Mouse (Mus musculus): ENCODE results near the gene Sorbs2. TPM values are rescaled to one million over a fixed set of nuclear protein-coding genes. Genes with fewer than 3 reads are reported as not detected.

The Sorbs2 gene
- polyA plus RNA-seq, 2 experiments, result 3.7 to 6.2 TPM

DNA sequence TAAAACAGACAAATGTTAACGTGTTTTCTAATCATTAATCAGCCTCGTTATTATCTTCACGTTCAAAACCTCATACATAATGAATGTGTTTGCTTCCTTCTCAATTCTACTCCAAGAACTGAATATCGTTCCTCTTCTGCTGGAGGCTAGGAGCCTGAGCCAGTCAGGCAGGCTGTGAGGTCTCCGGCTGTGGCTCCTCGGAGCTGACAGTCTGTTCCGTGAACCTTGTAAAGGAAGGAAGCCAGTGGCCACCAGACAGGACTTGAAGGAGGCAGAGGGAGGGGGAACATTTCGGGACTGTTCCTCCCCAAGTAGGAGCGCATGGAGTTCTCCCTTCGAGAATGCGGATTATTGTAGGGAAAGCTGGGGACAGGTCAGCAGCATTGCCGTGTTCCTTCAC is 153.0 kb downstream of the Sorbs2 start:
- no peak for DNase-seq (ENCODE audit: low read depth in 3 of 3, low spot score in 3 of 3)
- no peak overlapping the region for H3K4me2 ChIP-seq (ENCODE audit: low read depth)
- no peak for TF ChIP-seq CTCF (IDR thresholded peaks at IDR 0.05; ENCODE audit: low read depth)
- TF ChIP-seq EP300 (IDR thresholded peaks at IDR 0.05; ENCODE audit: low read depth), result no peak

DNA sequence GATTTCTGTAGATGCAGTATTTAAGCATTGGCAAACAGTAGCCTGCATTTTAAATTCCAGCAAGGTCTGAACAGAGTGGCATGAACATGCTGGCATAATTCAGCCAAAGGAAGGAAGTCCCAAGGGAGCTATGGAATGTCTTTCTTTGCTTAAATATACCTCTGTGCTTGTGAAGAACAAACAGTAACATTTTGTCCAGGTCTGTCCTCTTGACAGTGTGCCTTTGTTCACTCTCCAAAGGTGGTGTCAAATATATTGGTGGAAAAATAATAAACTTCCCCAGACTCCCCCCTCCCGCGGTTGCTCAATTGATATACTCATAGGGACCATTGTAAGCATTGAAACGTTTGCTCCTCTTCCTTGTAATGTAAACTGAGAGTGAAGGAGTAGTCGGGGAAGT is 154.0 kb downstream of the Sorbs2 start:
- Histone ChIP-seq H3K9me3 (ENCODE audit: control insufficient read depth, low read length) (no peaks in the 10 kb centered on the region), H3K4me1 (replicated peaks; ENCODE audit: control insufficient read depth in 2 of 2, insufficient read depth in 2 of 2, low read length in 1 of 2) (no peaks in the 10 kb centered on the region; a peak in 1 of 4 replicates), H3K4me3 (ENCODE audit: insufficient read depth in 1 of 2, low read depth in 2 of 2, low read length in 2 of 2) (no peak overlapping the region), H3K27me3 (ENCODE audit: control insufficient read depth, insufficient read depth, low read length) (no peaks in the 10 kb centered on the region), H3K36me3 (replicated peaks; ENCODE audit: control insufficient read depth, insufficient read depth, low read depth) (no peaks in the 10 kb centered on the region), H3K4me2 (ENCODE audit: low read depth) (no peak overlapping the region), H3K9ac (replicated peaks) (no peak overlapping the region), H3K27ac (no peak overlapping the region)
- ATAC-seq (ENCODE audit: insufficient read depth) (no peak), DNase-seq (ENCODE audit: low read depth in 3 of 3, low spot score in 3 of 3) (no peak)
- TF ChIP-seq CTCF (IDR thresholded peaks at IDR 0.05; ENCODE audit: low read depth), result no peak
- TF ChIP-seq EP300 (IDR thresholded peaks at IDR 0.05; ENCODE audit: low read depth), result no peak
- WGBS (ENCODE audit: insufficient replicate concordance), result 53% methylated on average over 4 of the region's 4 CpGs

More for the DNA sequence above, 153.0 kb downstream of the Sorbs2 start:
- H3K9ac ChIP-seq (replicated peaks), result no peak overlapping the region
- 33% methylated on average over 12 of the region's 12 CpGs for WGBS (ENCODE audit: insufficient replicate concordance)
- no peaks in the 10 kb centered on the region for H3K36me3 ChIP-seq (replicated peaks; ENCODE audit: control insufficient read depth, insufficient read depth, low read depth)
- no peaks in the 10 kb centered on the region for H3K27me3 ChIP-seq (ENCODE audit: control insufficient read depth, insufficient read depth, low read length)
- no peaks in the 10 kb centered on the region; a peak in 1 of 4 replicates for H3K4me1 ChIP-seq (replicated peaks; ENCODE audit: control insufficient read depth in 2 of 2, insufficient read depth in 2 of 2, low read length in 1 of 2)
- H3K27ac ChIP-seq, result no peak overlapping the region
- no peaks in the 10 kb centered on the region for H3K9me3 ChIP-seq (ENCODE audit: control insufficient read depth, low read length)
- no peak for ATAC-seq (ENCODE audit: insufficient read depth)
- no peak overlapping the region for H3K4me3 ChIP-seq (ENCODE audit: insufficient read depth in 1 of 2, low read depth in 2 of 2, low read length in 2 of 2)

DNA sequence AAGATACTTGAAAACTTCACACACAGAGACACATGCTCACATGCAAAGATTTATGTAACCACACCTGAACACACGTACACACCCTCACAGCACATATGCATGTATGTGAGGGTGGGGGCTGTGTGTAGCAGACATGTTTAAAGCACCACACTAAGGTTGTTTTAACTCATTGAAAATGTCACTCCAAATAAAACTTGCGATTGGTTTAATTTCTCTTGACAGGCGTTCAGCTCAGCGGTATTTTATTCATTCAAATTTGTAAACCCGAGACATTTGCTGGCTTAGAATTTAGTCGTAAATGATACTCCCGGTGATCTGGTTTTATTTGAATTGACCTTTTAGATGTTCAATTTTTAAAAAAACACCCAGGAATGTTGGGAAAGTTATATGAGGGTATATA is 158.6 kb downstream of the Sorbs2 start:
- Histone ChIP-seq H3K9ac (replicated peaks) (no peak overlapping the region), H3K4me1 (replicated peaks; ENCODE audit: control insufficient read depth in 2 of 2, insufficient read depth in 2 of 2, low read length in 1 of 2) (no peaks in the 10 kb centered on the region), H3K27ac (no peak overlapping the region), H3K4me2 (ENCODE audit: low read depth) (no peak overlapping the region), H3K36me3 (replicated peaks; ENCODE audit: control insufficient read depth, insufficient read depth, low read depth) (no peaks in the 10 kb centered on the region), H3K27me3 (ENCODE audit: control insufficient read depth, insufficient read depth, low read length) (no peaks in the 10 kb centered on the region), H3K4me3 (ENCODE audit: insufficient read depth in 1 of 2, low read depth in 2 of 2, low read length in 2 of 2) (no peak overlapping the region), H3K9me3 (ENCODE audit: control insufficient read depth, low read length) (no peaks in the 10 kb centered on the region)
- DNase-seq (ENCODE audit: low read depth in 3 of 3, low spot score in 3 of 3) (no peak), ATAC-seq (ENCODE audit: insufficient read depth) (no peak)
- TF ChIP-seq EP300 (IDR thresholded peaks at IDR 0.05; ENCODE audit: low read depth) (no peak), CTCF (IDR thresholded peaks at IDR 0.05; ENCODE audit: low read depth) (no peak)
- WGBS (ENCODE audit: insufficient replicate concordance), result 77% methylated on average over 7 of the region's 7 CpGs

DNA sequence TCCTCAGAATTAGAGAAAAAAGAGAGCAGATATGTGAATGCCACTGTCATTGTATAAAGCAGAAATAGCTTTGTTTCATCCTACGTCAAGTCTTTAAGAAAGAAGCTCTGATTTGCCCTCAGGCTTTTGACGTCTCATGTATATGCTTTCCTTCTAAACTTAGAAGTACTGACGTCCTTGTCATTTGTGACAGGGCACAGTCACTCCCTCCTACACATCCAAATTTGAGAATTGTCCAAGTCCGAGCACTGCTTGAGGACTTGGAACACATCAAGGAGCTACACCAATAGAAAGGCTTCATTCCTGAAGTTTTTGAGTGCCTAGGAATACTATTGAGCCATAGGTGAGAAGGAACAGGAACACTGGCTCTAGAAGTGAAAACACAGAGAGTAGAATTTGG is 165.6 kb downstream of the Sorbs2 start:
- no peak for TF ChIP-seq EP300 (IDR thresholded peaks at IDR 0.05; ENCODE audit: low read depth)
- no peak for TF ChIP-seq CTCF (IDR thresholded peaks at IDR 0.05; ENCODE audit: low read depth)
- DNase-seq (ENCODE audit: low read depth in 3 of 3, low spot score in 3 of 3) (no peak), ATAC-seq (ENCODE audit: insufficient read depth) (no peak)
- no peak overlapping the region for H3K27ac ChIP-seq
- H3K4me3 ChIP-seq (ENCODE audit: insufficient read depth in 1 of 2, low read depth in 2 of 2, low read length in 2 of 2), result no peak overlapping the region
- H3K4me1 ChIP-seq (replicated peaks; ENCODE audit: control insufficient read depth in 2 of 2, insufficient read depth in 2 of 2, low read length in 1 of 2), result no peaks in the 10 kb centered on the region
- no peak overlapping the region for H3K4me2 ChIP-seq (ENCODE audit: low read depth)
- H3K36me3 ChIP-seq (replicated peaks; ENCODE audit: control insufficient read depth, insufficient read depth, low read depth), result no peaks in the 10 kb centered on the region
- no peaks in the 10 kb centered on the region for H3K9me3 ChIP-seq (ENCODE audit: control insufficient read depth, low read length)
- no peak overlapping the region for H3K9ac ChIP-seq (replicated peaks)
- 55% methylated on average over 4 of the region's 4 CpGs for WGBS (ENCODE audit: insufficient replicate concordance)
- H3K27me3 ChIP-seq (ENCODE audit: control insufficient read depth, insufficient read depth, low read length), result no peaks in the 10 kb centered on the region

DNA sequence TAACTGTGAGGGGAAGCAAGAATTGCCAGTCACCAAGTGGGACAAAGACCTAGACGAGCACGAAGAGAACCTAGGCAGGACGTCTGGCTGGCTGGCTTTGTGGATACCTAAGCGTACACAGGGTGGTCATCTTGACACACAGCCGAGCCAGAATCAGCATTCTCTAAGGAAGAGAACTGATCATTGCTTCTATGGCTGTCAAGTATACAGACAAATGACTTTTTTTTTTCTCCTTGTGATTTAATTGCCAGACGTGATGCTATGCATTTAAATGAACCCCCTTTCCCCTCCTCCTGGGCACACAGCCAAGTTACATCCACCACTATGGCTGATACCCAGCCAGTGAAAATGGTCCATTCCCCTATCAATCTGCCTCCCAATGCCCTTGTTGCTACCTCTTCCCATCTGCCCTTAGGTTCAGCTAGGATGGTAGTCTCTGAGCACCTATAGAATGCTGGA is 168.3 kb downstream of the Sorbs2 start:
- H3K9me3 ChIP-seq (ENCODE audit: control insufficient read depth, low read length), result no peaks in the 10 kb centered on the region
- no peaks in the 10 kb centered on the region for H3K36me3 ChIP-seq (replicated peaks; ENCODE audit: control insufficient read depth, insufficient read depth, low read depth)
- no peaks in the 10 kb centered on the region for H3K27me3 ChIP-seq (ENCODE audit: control insufficient read depth, insufficient read depth, low read length)
- no peak overlapping the region for H3K4me2 ChIP-seq (ENCODE audit: low read depth)
- TF ChIP-seq CTCF (IDR thresholded peaks at IDR 0.05; ENCODE audit: low read depth), result no peak
- no peak for TF ChIP-seq EP300 (IDR thresholded peaks at IDR 0.05; ENCODE audit: low read depth)
- H3K4me1 ChIP-seq (replicated peaks; ENCODE audit: control insufficient read depth in 2 of 2, insufficient read depth in 2 of 2, low read length in 1 of 2), result no peaks in the 10 kb centered on the region
- no peak overlapping the region for H3K27ac ChIP-seq
- no peak for DNase-seq (ENCODE audit: low read depth in 3 of 3, low spot score in 3 of 3)
- no peak for ATAC-seq (ENCODE audit: insufficient read depth)
- H3K4me3 ChIP-seq (ENCODE audit: insufficient read depth in 1 of 2, low read depth in 2 of 2, low read length in 2 of 2), result no peak overlapping the region
- 67% methylated on average over 6 of the region's 6 CpGs for WGBS (ENCODE audit: insufficient replicate concordance)
- no peak overlapping the region for H3K9ac ChIP-seq (replicated peaks)
